Mouse (Mus musculus) stomach, postnatal 0 days (tissue): ENCODE measurements around the gene Cops7a.

ENCODE experiments used
- CTCF ChIP-seq: IDR thresholded peaks from 2 replicates; pipeline ENCODE4 v1.5.1; 2016; ENCODE audit warnings: antibody characterized with exemption, low read depth, mild to moderate bottlenecking, moderate library complexity
- EP300 ChIP-seq: optimal IDR thresholded peaks from 2 replicates; pipeline ENCODE3; 2016; ENCODE audit warnings: antibody characterized with exemption

DNA sequence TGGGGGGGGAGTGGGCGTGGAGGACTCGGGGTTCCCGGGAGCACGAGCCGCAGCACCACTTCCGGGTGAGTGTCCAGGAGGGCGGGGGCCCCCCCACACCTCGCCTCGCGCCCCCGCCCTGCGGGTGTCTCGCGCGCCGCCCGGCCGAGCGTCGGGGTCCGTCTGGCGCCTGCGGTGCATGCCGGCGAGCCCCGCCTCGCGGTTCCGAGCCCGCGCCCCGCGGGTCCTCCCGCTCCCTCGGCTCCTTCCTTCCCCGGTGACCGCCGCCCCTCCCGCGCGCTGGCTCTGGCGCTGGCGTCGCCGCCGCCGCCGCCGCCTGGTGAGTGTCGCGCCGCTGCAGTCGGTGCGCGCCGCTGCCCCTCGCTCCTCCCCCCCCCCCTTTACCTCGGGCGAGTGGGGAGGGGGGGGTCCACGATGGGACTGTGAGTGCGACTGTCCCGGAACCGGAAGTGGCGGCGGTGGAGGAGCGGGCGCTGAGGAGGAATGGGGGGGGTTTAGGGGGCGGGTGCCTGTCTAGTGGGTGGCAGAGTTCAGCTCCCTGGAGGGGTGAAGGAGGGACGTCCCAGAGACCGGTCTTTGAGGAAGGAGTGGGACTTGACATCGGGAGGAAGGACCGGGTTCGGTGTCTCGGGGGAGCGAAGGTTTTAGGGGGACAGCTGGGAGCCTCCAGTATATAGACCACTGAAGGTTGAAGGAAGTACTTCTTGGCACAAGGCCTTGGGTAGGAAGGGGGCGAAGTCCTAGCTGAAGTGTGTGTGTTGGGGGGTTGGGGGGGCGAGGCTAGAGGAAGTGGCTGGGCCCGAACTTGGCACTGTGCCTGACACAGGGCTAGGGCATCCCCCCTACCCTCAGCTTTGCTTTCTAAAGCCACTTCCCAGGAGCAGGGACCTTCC is 44.1 kb upstream of the Cops7a start:
- TF ChIP-seq CTCF = no peak
- TF ChIP-seq EP300 = no peak
